Mouse (Mus musculus): Measurements from ENCODE around the gene Ap1g1.

- TF ChIP-seq CTCF (IDR thresholded peaks at IDR 0.05; ENCODE audit: low read depth, low read length) (no peak), POLR2A (IDR thresholded peaks at IDR 0.05; ENCODE audit: borderline replicate concordance, low read depth, low read length) (no peak)
Measured at GRCm38 (mm10) chr8:109790938-109791337, 12.6 kb downstream of the Ap1g1 start.
